Mouse (Mus musculus): ENCODE measurements around the gene Vegfa. TPM values are rescaled to one million over a fixed set of nuclear protein-coding genes. Genes with fewer than 3 reads are reported as not detected.

Vegfa gene
- total RNA-seq, 2 experiments from 2014 or later: 97.0 to 100 TPM

DNA sequence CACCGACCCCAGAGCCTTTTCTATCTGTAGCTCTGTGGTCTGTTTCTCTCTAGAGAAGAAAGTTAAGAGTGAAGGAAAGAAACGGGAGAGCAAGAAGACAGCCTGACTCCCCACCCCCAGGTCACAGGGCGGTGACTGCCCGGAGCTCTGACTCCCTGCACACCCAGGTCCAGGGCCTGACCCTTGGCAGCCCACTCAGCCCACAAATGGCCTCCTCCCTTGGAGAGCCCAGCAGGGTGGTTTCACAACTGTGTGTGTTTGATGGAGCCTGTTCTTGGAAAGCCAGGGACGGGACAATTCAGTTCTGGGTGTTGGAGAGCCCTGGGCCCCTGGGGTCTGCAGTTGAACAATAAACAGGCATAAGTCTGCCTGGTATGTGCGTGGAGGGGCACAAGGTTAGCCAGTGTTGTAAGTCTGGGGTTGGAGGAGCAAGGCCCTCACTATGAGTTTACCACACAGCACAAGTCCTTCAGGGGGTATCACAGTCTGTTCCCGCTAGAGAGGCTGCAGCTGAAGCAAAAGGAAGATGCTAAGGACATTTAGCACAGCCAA lies 21.2 kb upstream of the Vegfa start:
- no peak for DNase-seq (ENCODE audit: low spot score in 2 of 2)

DNA sequence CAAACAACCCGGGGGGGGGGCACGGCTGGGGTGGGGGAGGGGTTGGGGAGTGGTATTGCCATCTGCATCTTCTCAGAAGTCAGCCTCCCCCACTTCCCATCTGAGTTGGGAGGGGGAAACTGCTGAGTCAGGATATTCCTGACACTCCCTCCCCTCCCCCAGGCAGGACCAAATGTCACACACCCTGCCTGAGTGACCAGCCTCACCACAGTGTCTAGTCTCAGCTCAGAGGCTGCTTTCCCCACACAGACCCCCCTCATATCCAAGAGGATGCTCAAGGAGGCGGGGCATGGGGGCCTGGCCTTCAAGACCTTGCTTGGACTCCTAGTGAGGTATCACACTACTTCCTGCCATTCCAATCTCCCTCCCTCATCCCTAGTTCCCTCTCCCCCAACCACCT lies 20.0 kb upstream of the Vegfa start:
- no peak for DNase-seq (ENCODE audit: low spot score in 2 of 2)

DNA sequence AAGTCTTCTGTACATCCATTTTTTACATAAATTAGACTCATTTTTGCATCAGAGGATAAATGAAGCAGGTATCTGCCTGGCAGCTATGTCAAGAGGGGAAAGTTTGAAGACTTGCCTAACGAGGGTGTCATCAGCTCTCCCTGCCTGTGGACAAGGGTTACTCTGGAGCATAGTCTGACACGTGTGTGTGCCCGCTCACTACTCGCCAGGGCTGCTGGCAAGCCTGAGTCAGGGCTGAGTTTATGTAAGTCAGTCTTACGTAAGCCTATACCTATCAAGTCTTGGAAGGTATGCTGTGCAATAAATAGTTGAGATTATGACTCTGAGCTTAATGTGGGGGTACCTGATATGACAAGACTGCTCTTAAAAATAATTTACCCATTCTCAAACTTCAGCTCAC lies 19.2 kb upstream of the Vegfa start:
- no peak for DNase-seq (ENCODE audit: low spot score in 2 of 2)

DNA sequence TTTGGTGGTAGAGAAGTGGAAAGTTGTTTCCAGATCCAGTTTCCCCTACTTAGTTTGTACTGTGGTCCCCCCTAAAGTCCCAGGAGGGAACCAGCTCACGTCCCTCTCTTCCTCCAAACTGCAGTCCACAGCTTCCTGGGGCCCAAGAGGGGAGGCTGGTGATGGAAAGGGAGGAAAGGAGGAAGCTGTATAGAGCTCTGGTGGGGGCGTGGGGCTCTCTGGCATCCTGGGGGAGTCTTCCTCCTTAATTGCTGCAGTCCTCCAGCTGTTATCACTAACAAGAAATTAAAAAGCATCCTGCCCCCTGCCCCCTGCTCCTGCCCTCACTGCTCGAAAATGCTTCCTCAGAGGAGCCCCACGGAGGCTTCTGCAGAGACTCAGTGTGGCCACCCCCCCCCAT lies 17.4 kb upstream of the Vegfa start:
- no peak for DNase-seq (ENCODE audit: low spot score in 2 of 2)

GRCm38 (mm10) chr17:46048184-46048583 lies 16.0 kb upstream of the Vegfa start:
- DNase-seq (ENCODE audit: low spot score in 2 of 2): no peak

DNA sequence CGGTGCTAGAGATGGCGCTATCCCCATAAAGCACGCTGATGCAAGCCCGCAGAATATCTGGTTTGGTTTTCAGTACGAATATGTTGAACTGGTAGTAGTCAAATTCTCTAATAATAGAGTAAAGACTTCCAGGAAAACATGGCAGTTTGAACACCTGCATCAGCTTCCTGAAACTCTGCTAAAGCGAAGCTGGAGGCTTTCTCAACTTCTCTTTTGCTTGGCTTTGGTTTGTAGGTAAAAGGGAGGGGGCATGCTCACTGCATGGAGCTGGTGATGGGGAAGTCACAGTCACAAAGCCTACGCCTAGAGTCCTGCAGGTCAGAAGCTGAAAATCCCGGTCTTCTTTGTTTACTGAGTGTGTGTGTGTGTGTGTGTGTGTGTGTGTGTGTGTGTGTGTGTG lies 13.6 kb upstream of the Vegfa start:
- no peak for DNase-seq (ENCODE audit: low spot score in 2 of 2)

- no peak for DNase-seq (ENCODE audit: low spot score in 2 of 2)
Measured at GRCm38 (mm10) chr17:46044953-46045352, 12.8 kb upstream of the Vegfa start.

GRCm38 (mm10) chr17:46042158-46042557 lies 10.0 kb upstream of the Vegfa start:
- DNase-seq (ENCODE audit: low spot score in 2 of 2): no peak

DNA sequence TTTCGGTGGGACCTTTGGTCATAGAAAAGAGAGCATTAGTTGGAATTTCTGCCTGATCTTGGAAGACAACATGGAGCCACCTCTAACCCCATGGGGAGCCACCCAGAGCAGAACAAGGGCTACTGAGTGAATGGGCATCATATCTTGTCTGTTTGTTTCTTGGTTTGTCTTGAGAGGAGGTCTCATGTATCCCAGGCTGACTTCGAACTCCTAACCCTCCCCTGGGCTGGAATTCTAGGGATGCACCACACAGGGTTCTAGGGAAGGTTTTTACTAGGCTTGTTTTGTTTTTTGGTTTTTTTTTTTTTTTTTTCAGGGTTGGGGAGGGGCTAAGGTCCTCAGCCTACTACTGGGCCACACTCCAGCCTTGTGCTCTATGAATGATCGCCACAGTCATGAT lies 9.5 kb upstream of the Vegfa start:
- DNase-seq (ENCODE audit: low spot score in 2 of 2): no peak

DNA sequence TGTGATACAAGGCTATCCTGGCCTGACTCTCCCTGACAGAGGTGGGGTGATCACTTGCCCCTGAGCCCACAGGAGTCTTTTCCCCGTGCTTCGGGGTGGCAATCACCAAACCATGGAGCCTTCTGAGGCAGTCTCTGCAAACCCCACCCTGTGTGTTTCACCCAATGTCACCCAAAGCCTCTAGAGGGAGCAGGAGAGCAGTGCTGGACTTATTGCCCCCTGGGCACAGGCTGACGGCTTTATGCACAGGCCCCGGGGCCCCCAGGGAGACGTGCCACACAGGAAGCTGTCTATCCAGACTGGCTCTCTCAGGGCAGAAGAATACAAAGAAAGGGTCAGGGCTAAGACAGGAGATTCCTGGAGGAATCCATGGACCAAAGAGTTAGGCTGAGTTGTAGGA lies 9.1 kb upstream of the Vegfa start:
- no peak for DNase-seq (ENCODE audit: low spot score in 2 of 2)

GRCm38 (mm10) chr17:46040561-46040960 lies 8.4 kb upstream of the Vegfa start:
- no peak for DNase-seq (ENCODE audit: low spot score in 2 of 2)

- DNase-seq (ENCODE audit: low spot score in 2 of 2): no peak
Measured at GRCm38 (mm10) chr17:46038906-46039305, 6.7 kb upstream of the Vegfa start.

- DNase-seq (ENCODE audit: low spot score in 2 of 2): no peak
Measured at GRCm38 (mm10) chr17:46036400-46036799, 4.2 kb upstream of the Vegfa start.

DNA sequence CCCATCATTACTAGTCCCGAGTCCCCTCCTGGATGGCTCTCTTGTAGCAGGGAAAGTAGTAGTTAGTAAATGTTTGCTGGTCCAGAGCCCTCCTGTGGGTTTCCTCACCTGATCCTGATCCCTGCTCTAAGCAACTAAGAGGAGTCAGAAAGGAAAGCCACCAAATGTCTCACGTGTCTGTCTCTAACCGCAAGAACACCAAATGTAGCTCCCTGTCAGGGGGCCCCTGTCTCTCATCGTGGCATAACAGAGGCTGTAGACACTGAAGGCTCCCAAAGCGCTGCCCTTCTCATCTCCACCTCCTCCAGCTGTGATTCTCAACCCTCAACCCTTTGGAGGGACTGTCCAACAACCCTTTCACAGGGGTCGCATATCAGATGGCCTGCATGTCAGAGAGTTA lies 1.9 kb upstream of the Vegfa start:
- no peak for DNase-seq (ENCODE audit: low spot score in 2 of 2)

GRCm38 (mm10) chr17:46033607-46034006 lies 1.4 kb upstream of the Vegfa start:
- no peak for DNase-seq (ENCODE audit: low spot score in 2 of 2)

GRCm38 (mm10) chr17:46033122-46033521 lies 953 bp upstream of the Vegfa start:
- DNase-seq (ENCODE audit: low spot score in 2 of 2): no peak

DNA sequence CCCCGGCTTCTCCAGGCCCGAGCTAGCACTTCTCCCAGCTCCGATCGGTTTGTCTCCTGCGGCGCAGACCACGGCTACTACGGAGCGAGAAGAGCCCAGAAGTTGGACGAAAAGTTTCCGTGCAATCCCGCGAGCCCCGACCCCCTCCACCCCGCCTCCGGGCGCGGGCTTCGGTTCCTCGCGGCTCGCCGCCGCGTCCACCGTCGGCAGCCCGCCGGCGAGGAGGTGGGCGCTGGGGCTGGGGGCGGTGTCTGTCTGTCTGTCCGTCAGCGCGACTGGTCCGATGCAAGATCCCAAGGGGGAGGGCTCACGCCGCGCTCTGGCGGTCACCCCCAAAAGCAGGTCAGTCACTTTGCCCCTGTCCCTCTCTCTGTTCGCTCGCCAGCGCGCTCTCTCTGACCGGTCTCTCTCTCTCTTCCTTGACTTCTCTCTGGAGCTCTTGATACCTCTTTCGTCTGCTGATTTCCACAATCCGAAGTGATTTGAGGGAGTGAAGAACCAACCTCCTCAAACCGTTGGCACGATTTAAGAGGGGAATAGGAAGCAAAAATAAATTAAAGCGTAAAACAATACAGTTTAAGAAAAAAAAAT lies 453 bp downstream of the Vegfa start:
- peak; percentile 66 to 74 for DNase-seq (ENCODE audit: low spot score in 2 of 2)

DNA sequence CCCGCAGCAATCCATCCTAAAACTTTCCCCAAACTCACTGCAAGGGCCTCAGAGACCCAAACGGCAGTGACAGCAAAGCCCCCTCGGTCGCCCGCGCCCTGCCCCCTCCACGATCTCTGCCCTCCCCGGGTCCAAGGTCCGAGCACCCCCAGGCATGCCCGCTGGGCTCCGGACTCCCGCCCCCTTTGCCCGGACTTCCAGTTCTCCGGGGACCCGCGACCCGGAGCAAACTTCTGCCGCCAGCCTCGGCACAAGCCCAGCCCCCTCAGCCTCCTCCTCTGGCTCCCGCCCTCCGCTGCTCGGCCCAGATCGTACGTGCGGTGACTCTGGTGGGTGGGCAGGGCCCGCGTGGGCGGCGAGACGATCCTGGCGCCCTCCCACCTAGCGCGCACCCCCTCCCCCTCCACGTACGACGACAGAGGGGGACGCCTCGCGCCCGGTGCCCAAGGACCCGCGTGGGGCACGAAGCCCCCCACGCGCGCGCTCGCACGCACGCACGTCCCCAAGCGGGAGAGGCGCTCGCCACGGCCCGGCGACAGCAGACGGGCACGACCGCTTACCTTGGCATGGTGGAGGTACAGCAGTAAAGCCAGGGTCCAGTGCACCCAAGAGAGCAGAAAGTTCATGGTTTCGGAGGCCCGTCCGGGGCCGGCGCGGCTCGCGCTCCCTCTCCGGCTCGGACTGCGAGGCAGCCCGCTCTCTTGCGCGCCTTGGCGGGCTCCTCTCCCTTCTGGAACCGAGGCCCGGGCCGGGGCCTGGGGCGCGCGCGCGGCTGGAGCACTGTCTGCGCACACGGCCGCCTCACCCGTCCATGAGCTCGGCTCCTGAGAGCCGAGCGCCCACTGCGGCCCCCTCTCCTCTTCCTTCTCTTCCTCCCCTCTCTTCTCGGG lies 1.2 kb downstream of the Vegfa start:
- peak; percentile 72 to 84 for DNase-seq (ENCODE audit: low spot score in 2 of 2)

DNA sequence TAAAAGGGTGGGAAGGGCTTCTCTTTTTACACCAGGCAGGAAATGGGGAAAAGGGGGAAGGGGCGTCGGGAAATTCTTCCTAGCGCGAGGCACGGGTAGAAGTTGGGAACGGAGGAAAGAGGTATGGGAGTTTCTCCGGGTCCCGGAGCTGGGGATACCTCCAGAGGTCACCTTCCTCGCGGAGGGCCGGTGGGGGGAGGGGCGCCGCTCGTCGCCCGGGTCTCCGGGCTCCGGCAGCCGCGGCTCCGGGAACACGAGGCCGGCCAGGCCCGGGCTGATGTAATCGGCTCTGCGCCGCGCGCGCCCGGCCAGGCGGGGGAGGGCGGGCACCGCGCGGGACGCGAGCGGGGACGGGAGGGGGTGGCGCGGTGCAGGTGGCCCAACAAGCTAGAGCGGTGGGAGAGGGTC lies 1.8 kb downstream of the Vegfa start:
- peak in 1 of 2 experiments; percentile 61 for DNase-seq (ENCODE audit: low spot score in 2 of 2)

GRCm38 (mm10) chr17:46029554-46030207 lies 2.5 kb downstream of the Vegfa start:
- DNase-seq (ENCODE audit: low spot score in 2 of 2): no peak

GRCm38 (mm10) chr17:46029052-46029553 lies 3.1 kb downstream of the Vegfa start:
- no peak for DNase-seq (ENCODE audit: low spot score in 2 of 2)
